Mouse (Mus musculus) brain, embryonic 14.5 days (tissue): ENCODE data around the gene Dnmt3a. TPM values are rescaled to one million over a fixed set of nuclear protein-coding genes. Genes with fewer than 3 reads are reported as not detected.

Experiments
- DNase-seq: peaks from one replicate; pipeline ENCODE4 v3.0.0-alpha.2; 2011; ENCODE audit warnings: low read depth
- CTCF ChIP-seq: fragments of 200-500 bp; IDR thresholded peaks from 2 replicates; pipeline ENCODE4 v1.5.1; 2012; ENCODE audit warnings: inconsistent platforms, mild to moderate bottlenecking, moderate library complexity, borderline replicate concordance; ENCODE audit not compliant: insufficient read depth, insufficient read length; ENCODE audit errors: extremely low read depth
- POLR2A ChIP-seq: fragments of 200-500 bp; IDR thresholded peaks from 2 replicates; pipeline ENCODE4 v1.6.1; 2012; ENCODE audit warnings: mild to moderate bottlenecking, inconsistent platforms, borderline replicate concordance; ENCODE audit not compliant: poor library complexity, insufficient read depth, insufficient read length, severe bottlenecking; ENCODE audit errors: extremely low read depth
- polyA plus RNA-seq: library from polyadenylated mRNA; depleted of rRNA; stranded (reverse); fragments of >200 nt; gene quantifications from 2 replicates; pipeline ENCODE4 v1.2.3, GENCODE M21; 2012

Dnmt3a gene
- polyA plus RNA-seq, 1 experiment: 54.8 TPM

DNA sequence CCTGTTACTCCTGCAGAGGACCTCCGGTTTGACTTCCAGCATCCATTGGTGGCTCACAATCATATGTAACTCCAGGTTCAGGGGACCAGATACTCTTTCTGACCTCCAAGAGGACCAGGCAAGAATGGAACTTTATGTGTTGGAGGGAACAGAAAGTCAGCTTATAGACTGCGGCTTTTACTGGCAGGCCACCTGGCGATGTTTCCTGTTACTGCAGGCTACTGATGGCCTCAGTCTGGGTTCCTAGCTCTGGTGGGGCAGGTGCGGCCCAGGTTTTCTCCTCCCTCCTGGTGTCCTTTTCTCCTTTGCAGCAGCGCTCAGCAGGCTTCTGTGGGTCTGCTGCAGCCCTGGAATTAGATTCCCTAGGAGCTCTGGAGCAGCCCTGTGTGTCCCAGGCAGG is 46.7 kb downstream of the Dnmt3a start:
- no peak for DNase-seq
- TF ChIP-seq CTCF (peak; percentile 45; the same call in 1 of the 2 replicates), POLR2A (no peak)

DNA sequence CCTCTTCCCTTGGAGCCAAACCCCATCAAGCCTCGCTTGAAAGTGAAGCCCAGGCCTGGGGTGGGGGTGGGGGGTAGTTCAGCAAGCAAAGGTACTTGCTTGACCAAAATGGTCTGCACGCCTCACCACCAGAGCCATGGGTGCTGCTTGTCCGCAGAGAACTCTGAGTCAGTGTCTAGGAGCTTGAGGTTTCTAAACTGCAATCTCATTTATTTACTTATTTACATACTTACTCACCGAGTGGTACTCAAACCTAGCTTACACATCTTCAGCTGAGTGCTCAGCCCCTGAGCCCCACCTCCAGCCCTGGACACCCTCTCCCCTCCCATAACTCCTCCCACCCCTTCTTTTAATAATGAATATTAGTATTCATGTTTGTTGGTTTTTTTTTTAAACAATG is 48.6 kb downstream of the Dnmt3a start:
- TF ChIP-seq CTCF (no peak), POLR2A (no peak)
- DNase-seq: no peak

DNA sequence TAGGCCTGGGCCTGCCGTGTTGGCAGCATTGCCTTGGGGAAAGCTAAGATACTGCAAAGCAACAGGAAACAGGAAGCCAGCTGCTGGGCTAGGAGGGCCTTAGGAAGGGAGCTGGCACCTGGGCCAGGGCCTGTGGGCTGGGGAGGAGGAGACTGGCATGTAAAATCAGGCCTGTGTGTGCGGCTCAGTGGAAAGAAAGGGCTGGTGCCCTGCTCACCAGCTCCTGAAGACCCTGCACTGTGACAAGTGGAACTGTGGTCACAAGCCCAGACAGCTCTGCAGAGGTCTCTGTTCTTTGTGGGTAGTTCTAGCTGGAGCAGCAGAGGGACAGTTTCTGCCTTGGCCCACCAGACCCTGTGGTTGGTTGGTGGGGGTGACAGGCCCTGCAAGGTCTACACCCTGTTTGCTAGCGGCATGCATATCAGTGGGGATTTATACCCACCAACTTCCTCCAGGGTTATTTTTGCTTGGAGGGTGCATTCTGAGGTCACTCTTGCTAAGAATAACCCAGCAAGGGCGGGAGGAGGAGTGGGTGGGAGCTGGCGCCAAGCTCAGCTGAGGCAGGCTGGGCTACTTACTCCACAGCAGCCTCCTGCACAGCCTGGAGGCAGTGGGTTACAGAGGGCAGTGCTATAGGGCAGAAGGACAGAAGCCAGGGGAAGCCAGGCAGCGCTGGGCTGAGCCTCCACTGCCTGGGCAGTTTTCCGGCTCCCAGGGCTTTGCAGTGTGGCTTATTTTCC is 50.1 kb downstream of the Dnmt3a start:
- TF ChIP-seq CTCF: no peak
- no peak for TF ChIP-seq POLR2A
- peak; percentile 17 for DNase-seq

DNA sequence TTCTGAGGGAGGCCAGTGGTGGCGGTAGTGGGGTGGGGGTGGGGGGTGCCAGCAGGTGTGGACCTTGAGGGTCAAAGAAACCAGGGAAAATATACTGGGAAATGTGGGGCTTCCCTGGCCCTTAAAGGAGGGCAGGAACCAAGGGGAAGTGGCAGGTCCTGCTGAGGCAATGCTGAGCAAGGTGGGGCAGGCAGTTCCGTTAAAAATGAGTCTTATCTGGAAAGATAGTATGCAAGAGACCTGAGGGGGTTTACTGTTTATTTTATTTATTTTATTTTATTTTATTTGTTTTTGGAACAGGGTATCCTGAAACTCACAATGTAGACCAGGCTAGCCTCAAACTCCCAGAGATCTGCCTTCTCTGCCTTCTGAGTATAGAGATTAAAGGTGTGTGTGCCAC is 50.9 kb downstream of the Dnmt3a start:
- TF ChIP-seq POLR2A (no peak), CTCF (no peak)

DNA sequence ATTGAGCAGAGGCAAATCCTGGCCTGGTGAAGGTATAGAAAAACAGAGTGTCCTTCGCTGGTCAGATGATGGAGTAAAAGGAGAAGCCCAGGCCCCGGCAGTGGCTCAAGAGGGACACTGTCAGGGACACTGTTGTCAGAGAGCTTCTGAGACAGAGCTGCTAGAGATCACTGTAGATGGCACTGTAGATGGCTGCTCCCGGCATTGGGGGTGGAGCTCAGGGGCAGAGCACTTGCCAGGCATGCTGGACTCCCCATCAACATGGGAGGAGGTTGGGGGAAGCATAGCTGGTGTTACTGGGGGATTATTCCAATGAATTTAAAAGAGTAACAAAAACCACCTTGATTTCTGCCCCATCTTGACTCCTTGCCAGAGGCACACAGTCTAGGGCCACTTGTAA is 51.4 kb downstream of the Dnmt3a start:
- no peak for TF ChIP-seq POLR2A
- TF ChIP-seq CTCF: no peak
- no peak for DNase-seq

More for the DNA sequence above, 50.9 kb downstream of the Dnmt3a start:
- DNase-seq: no peak

DNA sequence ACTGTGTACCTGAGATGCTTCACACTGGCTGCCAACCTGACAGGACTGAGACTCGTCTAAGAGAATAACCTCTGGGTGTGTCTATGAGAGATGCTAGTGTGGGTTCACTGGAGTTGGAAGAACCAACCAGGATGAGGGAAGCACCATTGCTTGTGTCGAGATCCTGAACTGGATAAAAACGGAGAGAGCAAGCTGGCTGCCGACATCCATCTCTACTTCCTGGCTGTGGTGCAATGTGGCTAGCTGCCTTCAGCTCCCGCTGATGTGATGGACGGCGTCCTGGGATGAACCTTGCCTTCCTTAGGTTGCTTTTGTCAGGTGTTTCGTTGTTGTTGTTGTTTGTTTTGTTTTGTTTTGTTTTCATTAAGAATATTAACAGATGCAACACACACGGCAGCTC is 52.0 kb downstream of the Dnmt3a start:
- no peak for DNase-seq
- TF ChIP-seq POLR2A: no peak
- no peak for TF ChIP-seq CTCF

DNA sequence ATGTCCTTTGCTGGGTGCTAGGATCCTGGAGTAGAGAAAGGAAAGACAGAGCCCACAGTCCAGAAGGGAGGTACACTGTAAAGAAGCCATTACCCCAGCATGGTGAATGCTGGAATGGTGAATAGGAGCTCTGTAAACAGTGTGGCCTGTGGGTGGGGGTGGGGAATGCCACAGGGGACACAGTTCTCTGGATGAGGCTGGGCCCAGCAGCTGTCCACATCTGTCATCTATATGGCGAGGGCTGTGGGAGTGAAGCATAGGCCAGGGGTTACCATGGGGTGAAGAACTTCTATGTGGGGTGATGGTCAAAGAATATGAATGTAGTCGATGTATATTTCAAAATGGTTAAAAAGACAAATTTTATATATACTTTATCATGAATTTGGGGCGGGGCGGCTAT is 52.9 kb downstream of the Dnmt3a start:
- no peak for DNase-seq
- TF ChIP-seq POLR2A (no peak), CTCF (no peak)

DNA sequence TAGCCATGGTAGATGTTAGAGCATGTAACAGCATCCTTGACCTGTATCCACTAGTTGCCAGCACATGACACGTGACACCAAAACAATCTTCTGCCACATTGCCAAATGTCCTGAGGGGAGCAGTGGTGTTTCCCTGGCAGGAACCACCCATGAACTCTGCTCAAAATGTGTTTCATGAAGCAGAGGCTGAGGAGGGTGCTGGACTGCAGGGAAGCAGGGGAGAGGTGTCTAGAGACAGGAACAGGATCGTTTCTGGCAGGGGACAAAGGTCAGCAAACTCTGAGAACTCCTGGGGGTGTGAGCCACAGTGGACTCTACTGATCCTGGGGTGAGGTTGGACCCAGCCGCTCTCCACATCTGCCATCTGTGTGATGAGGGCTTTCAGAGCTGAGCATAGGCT is 53.7 kb downstream of the Dnmt3a start:
- no peak for TF ChIP-seq CTCF
- TF ChIP-seq POLR2A: no peak
- no peak for DNase-seq

DNA sequence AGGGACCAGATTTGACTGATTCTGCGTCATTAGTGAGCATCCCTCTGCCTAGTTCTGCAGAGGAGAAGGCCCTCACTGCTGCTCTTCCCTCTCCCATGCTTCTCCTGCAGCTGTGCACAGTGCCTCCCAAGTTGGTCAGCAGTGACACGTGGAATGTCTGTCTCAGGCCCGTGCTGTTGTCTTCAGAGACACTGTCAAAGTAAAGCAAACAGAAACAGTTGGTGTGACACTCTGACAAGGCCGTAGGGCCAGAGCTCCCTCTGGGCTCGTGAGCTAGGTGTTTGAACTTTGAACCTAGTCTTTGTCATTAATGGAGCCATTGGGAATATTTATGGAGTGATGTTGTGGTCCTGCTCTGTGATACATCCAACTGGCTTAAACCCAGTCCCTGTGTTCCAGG is 54.2 kb downstream of the Dnmt3a start:
- DNase-seq: no peak
- no peak for TF ChIP-seq CTCF
- TF ChIP-seq POLR2A: no peak

DNA sequence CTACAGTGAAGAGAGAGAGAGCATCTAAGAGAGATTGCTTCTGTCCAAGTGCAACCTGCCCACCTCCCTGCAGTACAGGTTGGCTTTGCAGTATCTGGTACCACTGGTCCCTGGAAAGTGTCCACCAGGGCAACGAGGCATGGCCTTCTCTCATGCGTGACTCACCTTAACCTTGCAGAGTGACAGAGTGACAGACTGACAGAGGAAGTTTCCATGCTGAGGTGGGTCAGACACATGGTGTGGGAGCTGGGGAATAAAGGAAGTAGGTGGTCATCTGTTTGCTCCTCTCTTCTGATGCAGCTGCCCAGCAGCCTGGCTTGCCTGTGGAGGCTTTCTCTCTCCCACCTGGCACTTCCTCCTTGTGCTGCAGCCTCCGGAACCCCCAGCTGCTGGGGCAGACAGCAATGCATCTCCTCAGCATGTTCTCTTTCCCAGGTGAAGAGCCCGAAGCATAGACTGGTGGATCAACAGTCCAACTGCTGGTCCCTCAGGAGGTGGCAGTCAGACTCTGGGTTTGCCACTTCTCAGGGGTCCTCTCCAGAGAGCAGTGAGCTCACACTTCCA is 55.9 kb downstream of the Dnmt3a start:
- TF ChIP-seq POLR2A (no peak), CTCF (no peak)
- no peak for DNase-seq

DNA sequence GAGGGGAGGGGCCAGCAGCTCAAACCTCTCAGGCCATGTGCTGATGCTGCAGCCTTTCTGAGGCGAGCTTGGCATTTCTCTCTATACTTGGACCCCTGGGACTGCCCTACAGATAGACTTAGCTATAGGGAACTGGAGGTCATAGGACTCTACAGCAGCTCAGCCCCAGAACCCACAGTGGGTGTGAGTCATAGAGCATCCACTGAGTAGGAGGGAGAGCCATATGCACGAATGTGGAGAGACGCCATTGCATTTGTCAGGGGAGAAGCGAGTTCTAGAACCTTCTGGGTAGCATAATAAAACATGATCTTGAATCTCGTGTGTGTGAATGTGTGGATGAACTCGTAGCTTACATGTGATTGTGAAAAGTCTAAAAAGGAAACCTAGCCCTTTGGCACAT is 56.4 kb downstream of the Dnmt3a start:
- no peak for DNase-seq
- TF ChIP-seq POLR2A (no peak), CTCF (no peak)

DNA sequence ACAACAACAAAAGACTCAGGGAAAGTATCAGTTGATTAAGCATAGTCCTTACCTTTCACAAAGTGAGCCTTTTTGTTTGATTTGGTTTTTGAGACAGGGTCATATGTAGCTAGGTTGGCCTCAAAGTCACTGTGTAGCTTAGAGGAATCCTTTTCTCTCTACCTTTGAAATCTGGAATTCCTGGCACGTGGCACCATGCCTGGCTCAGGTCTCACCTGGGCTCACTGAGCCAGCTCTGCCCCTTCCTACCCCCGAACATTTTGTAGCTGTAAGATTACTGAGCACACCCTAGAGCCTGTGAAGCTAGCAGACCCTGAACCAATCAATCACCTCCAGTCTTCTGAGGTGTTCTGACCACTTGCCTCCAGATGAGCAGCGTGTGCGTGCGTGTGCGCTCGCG is 58.4 kb downstream of the Dnmt3a start:
- DNase-seq: no peak
- no peak for TF ChIP-seq CTCF
- TF ChIP-seq POLR2A: no peak

DNA sequence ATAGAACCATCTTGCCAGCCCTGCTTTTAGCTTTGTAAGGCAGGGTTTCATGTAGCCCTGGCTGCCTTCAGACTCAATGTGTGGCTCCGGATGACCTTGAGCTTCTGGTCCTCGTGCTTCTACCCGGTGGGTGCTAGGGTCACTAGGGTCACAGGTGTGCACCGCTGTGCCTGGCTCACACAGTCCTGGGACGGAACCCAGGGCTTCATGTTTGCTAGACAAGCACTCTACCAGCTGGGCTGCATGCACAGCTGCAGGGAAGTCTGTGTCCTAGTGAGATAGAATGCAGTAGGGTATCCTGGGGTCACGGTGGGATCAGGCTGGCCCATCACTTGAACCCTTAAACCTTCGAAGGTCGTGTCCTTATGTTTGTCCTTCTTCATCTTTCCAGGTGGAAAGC is 59.8 kb downstream of the Dnmt3a start:
- no peak for TF ChIP-seq POLR2A
- no peak for TF ChIP-seq CTCF
- no peak for DNase-seq
